In the genomic region with DNA sequence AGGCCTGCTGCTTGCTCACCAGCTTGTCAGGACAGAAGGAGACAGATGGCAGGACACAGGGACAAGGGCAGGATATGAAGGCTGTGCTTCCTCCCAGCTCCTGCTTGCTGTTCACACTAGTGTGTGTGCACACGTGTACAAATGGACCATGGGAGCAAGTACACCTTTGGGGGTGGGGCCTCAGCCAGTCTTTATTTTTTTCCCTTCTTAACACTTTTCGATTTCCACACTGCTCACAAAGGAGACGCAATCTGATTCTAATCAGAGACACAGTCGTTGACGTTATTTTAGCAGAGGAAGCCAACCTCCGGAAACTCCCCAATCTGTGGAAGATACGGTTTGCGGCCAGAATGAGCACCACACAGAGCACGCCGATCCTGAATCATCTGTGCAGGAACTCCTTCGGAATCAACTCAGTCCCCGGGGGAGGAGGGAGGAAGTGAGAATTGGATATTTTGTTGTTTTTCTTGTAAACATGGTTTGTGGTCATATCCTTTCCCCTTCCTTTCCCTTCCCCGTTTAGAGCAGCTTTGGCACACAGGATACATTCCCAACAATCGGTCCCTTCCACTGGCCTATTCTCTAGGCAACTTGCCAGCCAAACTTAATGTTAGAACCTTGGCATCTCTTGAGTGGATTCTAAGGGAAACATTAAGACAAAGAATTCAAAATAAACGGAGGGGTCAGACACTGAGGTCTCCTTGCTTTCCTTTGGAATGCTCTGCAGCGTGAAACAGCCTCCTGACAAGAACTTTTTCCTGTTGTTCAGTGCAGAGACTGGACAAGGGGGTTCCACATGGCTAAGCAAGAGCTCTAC, we compare ENCODE assay signal across 9 mouse cellular contexts. TPM values are rescaled to one million over a fixed set of nuclear protein-coding genes. Genes with fewer than 3 reads are reported as not detected.
DNase-seq lines count a peak whose midpoint lies in the region; ATAC-seq and TF ChIP-seq lines count a peak whose summit lies in the region.
"Had no signal": no experiment of that assay in that cellular context is flagged by ENCODE, and none has a peak within 500 bp of the region (broad histone marks: within the 10 kb centered on the region; RNA-seq: fewer than 3 reads in every experiment).

No protein-coding gene starts in this region.

- ATAC-seq in liver, embryonic 13.5 days (ENCODE audit: low read depth), result peak; percentile 47; the same call in 1 of the 2 replicates
- peak; percentile 76; the same call in 1 of the 2 replicates for ATAC-seq in stomach, embryonic 16.5 days (ENCODE audit: insufficient read depth, low FRiP score)

- DNase-seq in cerebellum, adult 2 months, result peak; percentile 26 to 27
- no peak for DNase-seq in cerebellum, postnatal 4 days (ENCODE audit: low spot score in 2 of 2)
- DNase-seq in 416B (ENCODE audit: low read depth), result peak; percentile 89
- peak; percentile 66 for DNase-seq in fibroblast of lung, adult 2 months (ENCODE audit: low read depth)
- peak; percentile 88 for DNase-seq in induced T-regulatory cell, adult 2 months (ENCODE audit: low read depth)
- no peak for DNase-seq in liver, embryonic 13.5 days
- no peak for DNase-seq in layer of hippocampus, adult 9-10 months (ENCODE audit: low spot score)

- no peaks in the 10 kb centered on the region for H3K27me3 ChIP-seq in cerebellum, adult 2 months (ENCODE audit: control insufficient read depth, insufficient read depth, low read length)
- 0 out of 2 replicates have a peak, but pooled peaks cover 9% of the 10 kb centered on the region for H3K27me3 ChIP-seq in liver, embryonic 13.5 days
- no peaks in the 10 kb centered on the region for H3K27me3 ChIP-seq in stomach, embryonic 16.5 days (ENCODE audit: control insufficient read depth, insufficient read depth, low read length)

- no peak for TF ChIP-seq POLR2A in cerebellum, adult 2 months (IDR thresholded peaks at IDR 0.05; ENCODE audit: borderline replicate concordance, insufficient read depth, low read length)

- H3K4me1 ChIP-seq in cerebellum, adult 2 months (ENCODE audit: control insufficient read depth, insufficient read depth, low read length), result no peaks in the 10 kb centered on the region; the same call in 1 of the 2 replicates
- peaks cover 7% of the 10 kb centered on the region for H3K4me1 ChIP-seq in liver, embryonic 13.5 days (replicated peaks)
- peaks cover 14% of the 10 kb centered on the region for H3K4me1 ChIP-seq in stomach, embryonic 16.5 days (ENCODE audit: control insufficient read depth, insufficient read depth, low read length)

- 49% methylated on average over 16 of the region's 16 CpGs for WGBS in cerebellum, adult 2 months
- WGBS in liver, embryonic 13.5 days (ENCODE audit: insufficient replicate concordance), result 21% methylated on average over 16 of the region's 16 CpGs
- 44% methylated on average over 16 of the region's 16 CpGs for WGBS in stomach, embryonic 16.5 days

- no peak overlapping the region for H3K4me3 ChIP-seq in cerebellum, adult 2 months (replicated peaks; ENCODE audit: insufficient read depth, low read depth, low read length)
- H3K4me3 ChIP-seq in liver, embryonic 13.5 days (replicated peaks), result no peak overlapping the region
- no peak overlapping the region for H3K4me3 ChIP-seq in stomach, embryonic 16.5 days (replicated peaks; ENCODE audit: low read length)

- H3K9ac ChIP-seq in liver, embryonic 13.5 days, result no peak overlapping the region
- H3K9ac ChIP-seq in stomach, embryonic 16.5 days (ENCODE audit: low read length), result no peak overlapping the region

- H3K9me3 ChIP-seq in liver, embryonic 13.5 days (replicated peaks), result no peaks in the 10 kb centered on the region
- H3K9me3 ChIP-seq in stomach, embryonic 16.5 days (replicated peaks; ENCODE audit: control insufficient read depth, low read length), result no peaks in the 10 kb centered on the region

- H3K27ac ChIP-seq in cerebellum, adult 2 months (ENCODE audit: insufficient read depth, low read length), result no peak overlapping the region
- peak overlapping the region; percentile 36; the same call in 1 of the 2 replicates for H3K27ac ChIP-seq in liver, embryonic 13.5 days
- H3K27ac ChIP-seq in stomach, embryonic 16.5 days (ENCODE audit: low read length), result peak overlapping the region; percentile 85

- H3K36me3 ChIP-seq in liver, embryonic 13.5 days, result no peaks in the 10 kb centered on the region
- H3K36me3 ChIP-seq in stomach, embryonic 16.5 days (ENCODE audit: control insufficient read depth, insufficient read depth, low read length), result no peaks in the 10 kb centered on the region

- no peak for TF ChIP-seq CTCF in cerebellum, adult 2 months (IDR thresholded peaks at IDR 0.05; ENCODE audit: borderline replicate concordance, insufficient read depth, low read depth, low read length)

- no peak overlapping the region for H3K4me2 ChIP-seq in liver, embryonic 13.5 days
- H3K4me2 ChIP-seq in stomach, embryonic 16.5 days (ENCODE audit: low read depth, low read length), result peak overlapping the region; percentile 9; the same call in 1 of the 2 replicates

RNA-seq across cellular contexts. Expression of a gene that starts 6.7 kb away (rescaled TPM):
- polyA plus RNA-seq in cerebellum, adult 2 months (2012; rRNA removed), result 0.26 and 0.29 TPM in 2 replicates
- polyA plus RNA-seq in liver, embryonic 13.5 days (2015; fragmentation: Nextera tagmentation; extraction: Ambion mirVana), result 0.06 and 0.08 TPM in 2 replicates
- 0.19 and 0.26 TPM in 2 replicates for polyA plus RNA-seq in stomach, embryonic 16.5 days (2015; fragmentation: Nextera tagmentation; extraction: Ambion mirVana)
- polyA plus RNA-seq: large intestine, adult 2 months had no signal

Comparison
In these comparisons a context has a peak if more than half of its experiments do, and no peak if none do; other contexts are left out.
1. DNase-seq: peak in cerebellum, adult 2 months (2 of 2), 416B (single experiment), fibroblast of lung, adult 2 months (single experiment) and induced T-regulatory cell, adult 2 months (single experiment); none in cerebellum, postnatal 4 days (0 of 2), liver, embryonic 13.5 days (single experiment) and layer of hippocampus, adult 9-10 months (single experiment).